Mouse (Mus musculus): ENCODE data around the gene Blvrb. TPM values are rescaled to one million over a fixed set of nuclear protein-coding genes. Genes with fewer than 3 reads are reported as not detected.
"Not testable (repeated sequence)": the region's sequence is repeated elsewhere in the genome, so short reads cannot be mapped to it uniquely, and the experiment has no call there.

Gene Blvrb
- polyA plus RNA-seq, 1 experiment from 2014 or later: 46.1 TPM

DNA sequence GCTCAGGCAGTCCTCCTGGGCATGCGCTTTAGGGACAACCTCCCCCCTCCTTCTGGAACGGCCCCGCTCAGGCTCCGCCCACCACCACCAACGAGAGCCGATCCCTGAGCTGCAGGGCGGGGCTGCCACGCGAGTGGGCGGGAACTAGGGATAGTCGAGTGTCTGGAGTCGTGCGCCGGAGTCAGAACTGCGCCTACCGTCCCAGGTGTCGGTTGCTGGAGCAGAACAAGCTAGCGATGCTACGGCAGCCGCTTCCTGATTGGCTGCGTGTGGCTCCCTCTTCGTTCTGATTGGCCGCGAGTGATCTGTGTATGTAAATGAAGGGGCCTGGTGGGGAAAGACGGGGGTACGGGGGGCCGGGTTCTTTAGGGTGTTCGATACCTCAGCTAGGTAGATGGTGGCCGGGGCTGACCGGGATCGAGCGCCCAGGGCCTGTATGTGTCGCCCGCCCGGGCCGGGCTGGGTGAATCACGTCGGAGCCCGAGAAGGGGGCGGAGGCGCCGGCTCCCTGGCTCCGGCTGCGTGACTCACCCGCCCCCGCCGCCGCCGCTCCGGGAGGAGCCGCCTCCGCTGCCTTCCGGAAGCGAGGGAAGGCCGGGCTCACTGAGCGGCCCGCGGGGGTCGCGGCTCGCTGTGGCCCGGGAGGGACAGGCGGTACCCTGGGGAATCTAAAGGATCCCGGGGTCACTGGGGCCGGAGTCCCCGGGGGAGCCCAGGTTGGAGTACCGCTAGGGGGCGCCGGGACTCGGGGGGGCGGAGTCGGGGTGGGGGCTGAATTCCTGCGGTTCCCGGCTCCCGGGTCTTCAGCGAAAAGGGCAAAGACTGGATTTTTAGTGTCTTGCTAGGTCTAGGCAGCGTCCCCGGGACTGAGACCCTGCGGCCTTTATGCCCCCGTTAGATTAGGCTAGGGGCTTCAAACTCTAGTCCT is 39.3 kb downstream of the Blvrb start, which contains the start of gene Sertad1:
Sertad1 (plus strand) TSS at position 141 of the 928 bp plus-strand sequence.
- Histone ChIP-seq H3K27me3 (no peaks in the 10 kb centered on the region), H3K27ac (peak within 1 kb of the TSS; percentile 99), H3K4me1 (peaks cover 44% of the 10 kb centered on the region), H3K4me2 (peak within 1 kb of the TSS; percentile 65), H3K9ac (peak within 1 kb of the TSS; percentile 85), H3K9me3 (no peaks in the 10 kb centered on the region), H3K36me3 (peaks cover 14% of the 10 kb centered on the region), H3K4me3 (peak within 1 kb of the TSS; percentile 75)
- WGBS: under 1% methylated on average over 77 of the region's 80 CpGs
- ATAC-seq (ENCODE audit: insufficient number of reproducible peaks, insufficient read depth, low FRiP score, low TSS enrichment, low read depth): peak; percentile 94

DNA sequence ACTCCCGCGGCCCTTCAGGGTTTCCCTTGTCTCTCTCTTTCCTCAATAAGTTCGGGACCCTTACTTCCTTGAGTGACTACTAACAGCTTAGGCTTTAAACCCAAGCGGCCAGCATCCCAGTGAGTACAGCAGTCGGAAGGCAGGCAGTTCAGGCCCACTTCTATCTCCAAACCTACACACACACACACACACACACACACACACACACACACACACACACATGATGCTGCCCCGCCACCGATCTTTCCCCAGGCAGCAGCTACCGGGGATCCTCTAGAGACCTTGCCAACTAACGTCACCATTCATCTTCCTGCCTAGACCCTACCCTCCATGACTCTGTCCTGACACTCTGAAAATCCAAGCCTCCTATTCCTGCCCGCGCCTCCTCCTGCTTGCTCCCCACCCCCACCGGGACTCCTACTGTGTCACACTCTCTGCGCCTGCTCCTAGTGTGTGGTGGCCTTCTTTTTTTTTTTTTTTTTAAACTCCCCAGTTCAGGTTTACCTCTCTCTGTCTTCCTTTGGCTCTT is 40.0 kb downstream of the Blvrb start:
- Histone ChIP-seq H3K4me1 (peaks cover 39% of the 10 kb centered on the region), H3K36me3 (peaks cover 14% of the 10 kb centered on the region), H3K27me3 (no peaks in the 10 kb centered on the region), H3K4me2 (peak overlapping the region; percentile 65), H3K4me3 (peak overlapping the region; percentile 75), H3K9me3 (no peaks in the 10 kb centered on the region), H3K27ac (peak overlapping the region; percentile 99), H3K9ac (peak overlapping the region; percentile 85)
- under 1% methylated on average over 13 of the region's 13 CpGs for WGBS
- ATAC-seq (ENCODE audit: insufficient number of reproducible peaks, insufficient read depth, low FRiP score, low TSS enrichment, low read depth): no peak

DNA sequence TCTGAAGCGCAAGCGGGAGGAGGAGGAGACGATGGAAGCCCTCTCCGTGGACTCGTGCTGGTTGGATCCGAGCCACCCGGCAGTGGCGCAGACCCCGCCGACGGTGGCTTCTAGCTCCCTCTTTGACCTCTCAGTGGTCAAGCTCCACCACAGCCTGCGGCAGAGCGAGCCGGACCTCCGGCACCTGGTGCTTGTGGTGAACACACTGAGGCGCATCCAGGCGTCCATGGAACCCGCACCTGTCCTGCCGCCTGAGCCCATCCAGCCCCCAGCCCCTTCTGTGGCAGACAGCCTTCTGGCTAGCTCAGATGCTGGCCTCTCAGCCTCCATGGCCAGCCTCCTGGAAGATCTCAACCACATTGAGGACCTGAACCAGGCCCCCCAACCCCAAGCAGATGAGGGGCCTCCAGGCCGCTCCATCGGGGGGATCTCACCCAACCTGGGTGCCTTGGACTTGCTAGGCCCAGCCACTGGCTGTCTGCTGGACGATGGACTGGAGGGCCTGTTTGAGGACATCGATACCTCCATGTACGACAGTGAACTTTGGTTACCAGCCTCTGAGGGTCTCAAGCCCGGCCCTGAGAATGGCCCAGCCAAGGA is 41.6 kb downstream of the Blvrb start:
- Histone ChIP-seq H3K9ac (0 out of 2 replicates have a peak overlapping the region, but pooled peaks have one; percentile 27), H3K36me3 (peaks cover 14% of the 10 kb centered on the region), H3K4me1 (peaks cover 39% of the 10 kb centered on the region), H3K4me3 (no peak overlapping the region), H3K27me3 (no peaks in the 10 kb centered on the region), H3K4me2 (0 out of 2 replicates have a peak overlapping the region, but pooled peaks have one; percentile 67), H3K27ac (peak overlapping the region; percentile 89), H3K9me3 (no peaks in the 10 kb centered on the region)
- ATAC-seq (ENCODE audit: insufficient number of reproducible peaks, insufficient read depth, low FRiP score, low TSS enrichment, low read depth): no peak
- 89% methylated on average over 25 of the region's 25 CpGs for WGBS

DNA sequence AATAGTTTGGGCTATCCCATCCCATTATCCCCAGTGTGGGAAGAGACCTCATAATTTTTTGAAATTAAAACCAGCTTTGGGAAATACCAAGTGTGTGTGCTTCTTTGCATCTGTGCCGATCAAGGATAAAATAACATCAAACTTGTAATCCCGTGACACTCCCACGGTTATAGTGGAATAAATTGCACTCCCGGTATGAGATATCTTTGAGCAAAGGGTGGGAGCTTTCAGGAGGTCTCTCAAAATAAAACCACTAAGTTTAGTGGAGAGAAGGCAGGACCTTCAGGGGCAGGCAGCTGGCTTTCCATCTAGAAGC is 42.4 kb downstream of the Blvrb start:
- ATAC-seq (ENCODE audit: insufficient number of reproducible peaks, insufficient read depth, low FRiP score, low TSS enrichment, low read depth): no peak
- Histone ChIP-seq H3K36me3 (peaks cover 14% of the 10 kb centered on the region), H3K4me1 (peaks cover 39% of the 10 kb centered on the region), H3K27me3 (no peaks in the 10 kb centered on the region), H3K4me2 (peak overlapping the region; percentile 67), H3K27ac (peak overlapping the region; percentile 89), H3K9ac (peak overlapping the region; percentile 72), H3K4me3 (peak overlapping the region; percentile 41), H3K9me3 (no peaks in the 10 kb centered on the region)
- WGBS: 12% methylated on average over 4 of the region's 4 CpGs

DNA sequence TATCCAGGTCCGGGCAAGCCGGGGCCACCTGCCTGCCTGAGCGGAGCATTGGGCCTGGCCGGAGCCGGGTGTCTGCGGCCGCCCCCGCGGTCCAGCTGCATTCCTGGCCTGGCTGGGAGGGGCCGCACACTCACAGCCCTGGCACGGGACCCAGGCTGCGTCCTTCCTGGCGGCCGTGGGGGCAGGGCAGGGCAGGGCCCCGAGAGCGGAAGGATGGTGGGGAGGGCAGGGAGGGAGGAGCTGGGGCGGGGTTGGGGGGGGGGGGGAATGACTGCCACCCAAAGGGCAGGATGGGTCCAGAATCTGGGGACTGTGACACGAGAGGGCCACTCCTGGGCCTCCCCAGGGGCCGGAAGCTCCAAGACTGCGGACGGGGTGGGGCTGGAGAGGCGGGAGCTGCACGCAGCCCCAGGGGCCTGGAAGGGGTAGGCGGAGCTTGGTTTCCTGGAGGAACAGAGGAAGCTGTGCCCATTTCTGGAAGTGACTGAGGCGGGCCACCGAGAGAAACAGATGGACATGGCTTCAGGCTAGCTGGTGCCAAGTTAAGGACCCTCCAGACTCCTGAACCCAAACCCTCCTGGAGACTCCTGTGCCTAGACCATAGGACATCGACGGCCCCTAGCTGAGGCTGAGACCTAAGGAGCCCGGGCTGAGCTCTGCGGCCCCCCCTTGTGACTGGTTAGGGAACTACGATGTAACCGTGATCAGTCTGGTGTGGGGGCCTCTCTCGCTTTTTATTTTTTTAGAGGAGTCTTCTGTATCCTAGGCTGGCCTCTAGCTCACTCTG is 43.0 kb downstream of the Blvrb start:
- H3K4me3 ChIP-seq: peak overlapping the region; percentile 41
- H3K27ac ChIP-seq: peak overlapping the region; percentile 89
- no peaks in the 10 kb centered on the region for H3K27me3 ChIP-seq
- peak; percentile 53 for ATAC-seq (ENCODE audit: insufficient number of reproducible peaks, insufficient read depth, low FRiP score, low TSS enrichment, low read depth)
- 1% methylated on average over 32 of the region's 33 CpGs for WGBS
- H3K4me1 ChIP-seq: peaks cover 36% of the 10 kb centered on the region
- H3K9ac ChIP-seq: peak overlapping the region; percentile 72
- H3K9me3 ChIP-seq: no peaks in the 10 kb centered on the region
- peaks cover 14% of the 10 kb centered on the region for H3K36me3 ChIP-seq
- H3K4me2 ChIP-seq: peak overlapping the region; percentile 67

DNA sequence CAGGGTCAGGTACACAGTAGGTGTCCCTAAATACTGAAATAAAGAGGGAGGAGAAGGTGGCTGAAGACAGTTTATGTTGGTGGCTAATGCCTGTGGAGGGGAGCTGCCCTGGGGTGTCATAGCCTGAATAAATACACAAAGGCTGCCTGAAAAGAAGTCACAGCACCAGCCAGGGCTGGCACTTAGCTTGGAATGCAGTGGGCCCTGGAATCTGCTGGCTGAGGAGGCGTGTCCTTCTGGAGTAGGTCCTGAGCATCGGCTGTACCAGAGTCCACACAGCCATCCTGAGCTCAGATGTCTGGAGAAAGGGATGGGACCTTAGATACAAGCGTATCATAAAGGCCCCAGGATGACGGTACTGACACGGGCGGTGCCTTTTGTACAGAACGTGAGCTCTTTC is 44.1 kb downstream of the Blvrb start:
- whole genome bisulfite sequencing: 71% methylated on average over 7 of the region's 7 CpGs

DNA sequence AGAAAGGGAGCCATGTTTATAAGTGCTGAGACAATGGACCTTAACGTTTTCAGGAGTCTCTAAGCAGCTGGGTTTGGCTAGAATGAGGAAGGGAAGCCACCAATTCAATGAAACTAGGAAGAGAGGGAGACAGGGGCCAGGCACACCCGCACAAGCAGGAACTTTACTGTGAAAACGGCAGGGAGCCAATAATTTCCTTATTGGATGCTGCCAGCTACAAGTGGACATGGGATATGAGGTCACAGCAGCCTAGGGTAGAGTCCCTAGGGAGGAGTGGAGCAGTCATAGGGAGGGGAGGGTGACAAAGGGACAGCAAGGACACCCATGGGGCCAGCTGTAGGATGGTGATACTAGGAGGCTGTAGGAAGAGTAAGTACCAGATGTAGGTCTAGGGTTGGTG is 45.2 kb downstream of the Blvrb start:
- no peaks in the 10 kb centered on the region for H3K27me3 ChIP-seq
- WGBS: 76% methylated on average over 3 of the region's 3 CpGs
- H3K4me2 ChIP-seq: no peak overlapping the region
- H3K27ac ChIP-seq: no peak overlapping the region
- H3K9me3 ChIP-seq: no peaks in the 10 kb centered on the region
- no peak overlapping the region for H3K4me3 ChIP-seq
- no peak for ATAC-seq (ENCODE audit: insufficient number of reproducible peaks, insufficient read depth, low FRiP score, low TSS enrichment, low read depth)
- H3K36me3 ChIP-seq: peaks cover 14% of the 10 kb centered on the region
- peaks cover 32% of the 10 kb centered on the region for H3K4me1 ChIP-seq
- H3K9ac ChIP-seq: no peak overlapping the region

More for the DNA sequence above, 44.1 kb downstream of the Blvrb start:
- Histone ChIP-seq H3K4me3 (no peak overlapping the region), H3K27me3 (no peaks in the 10 kb centered on the region), H3K9ac (no peak overlapping the region), H3K36me3 (peaks cover 14% of the 10 kb centered on the region), H3K4me2 (no peak overlapping the region), H3K4me1 (peaks cover 34% of the 10 kb centered on the region), H3K27ac (no peak overlapping the region), H3K9me3 (no peaks in the 10 kb centered on the region)
- ATAC-seq (ENCODE audit: insufficient number of reproducible peaks, insufficient read depth, low FRiP score, low TSS enrichment, low read depth): no peak

DNA sequence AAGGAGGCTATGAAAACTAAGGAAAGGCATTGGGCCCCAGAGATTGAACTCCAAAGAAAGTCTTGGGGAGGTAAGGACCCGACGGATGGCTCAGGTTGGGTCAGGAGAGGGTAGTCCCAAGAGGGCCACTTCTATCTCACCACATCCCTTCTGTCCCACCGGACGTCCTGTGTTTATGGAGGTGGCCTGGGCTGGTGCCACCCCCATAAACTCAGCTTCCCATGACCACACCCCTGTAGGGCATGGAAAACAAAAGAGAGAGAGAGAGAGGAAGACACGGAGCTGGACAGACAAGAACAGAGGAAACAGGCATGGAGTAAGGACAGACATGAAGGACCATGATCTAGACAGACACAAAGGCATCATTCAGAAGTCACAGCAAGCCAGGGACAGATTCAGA is 45.7 kb downstream of the Blvrb start:
- Histone ChIP-seq H3K9me3 (no peaks in the 10 kb centered on the region), H3K36me3 (peaks cover 14% of the 10 kb centered on the region), H3K9ac (no peak overlapping the region), H3K27me3 (no peaks in the 10 kb centered on the region), H3K4me1 (peaks cover 27% of the 10 kb centered on the region), H3K4me2 (no peak overlapping the region), H3K4me3 (no peak overlapping the region), H3K27ac (no peak overlapping the region)
- no peak for ATAC-seq (ENCODE audit: insufficient number of reproducible peaks, insufficient read depth, low FRiP score, low TSS enrichment, low read depth)
- 78% methylated on average over 5 of the region's 5 CpGs for WGBS

DNA sequence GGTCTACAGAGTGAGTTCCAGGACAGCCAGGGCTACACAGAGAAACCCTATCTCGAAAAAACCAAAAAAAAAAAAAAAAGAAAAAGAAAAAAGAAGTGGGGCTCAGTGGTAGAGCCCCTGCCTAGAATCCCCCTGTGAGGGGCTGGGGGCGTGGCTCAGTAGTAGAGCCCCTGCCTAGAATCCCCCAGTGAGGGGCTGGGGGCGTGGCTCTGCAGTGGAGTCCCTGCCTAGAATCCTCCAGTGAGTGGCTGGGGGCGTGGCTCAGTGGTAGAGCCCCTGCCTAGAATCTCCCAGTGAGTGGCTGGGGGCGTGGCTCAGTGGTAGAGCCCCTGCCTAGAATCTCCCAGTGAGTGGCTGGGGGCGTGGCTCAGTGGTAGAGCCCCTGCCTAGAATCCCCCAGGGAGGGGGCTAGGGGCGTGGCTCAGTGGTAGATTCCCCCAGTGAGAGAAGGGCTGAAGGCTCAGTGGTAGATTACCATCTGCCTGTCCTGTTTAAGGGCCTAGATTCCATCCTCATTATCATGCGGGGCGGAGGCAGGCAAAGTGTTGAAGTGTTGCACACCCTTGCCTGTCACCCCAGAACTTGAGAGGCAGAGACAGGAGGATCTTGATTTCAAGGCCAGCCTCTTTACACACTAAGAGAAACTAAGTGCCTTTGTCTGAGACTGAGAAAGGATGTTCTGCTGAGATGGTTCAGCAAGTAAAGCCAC is 47.0 kb downstream of the Blvrb start:
- not testable (repeated sequence) for ATAC-seq (ENCODE audit: insufficient number of reproducible peaks, insufficient read depth, low FRiP score, low TSS enrichment, low read depth); H3K27me3 ChIP-seq; H3K4me2 ChIP-seq; H3K4me3 ChIP-seq; H3K9ac ChIP-seq; H3K27ac ChIP-seq; H3K36me3 ChIP-seq; H3K9me3 ChIP-seq
- H3K4me1 ChIP-seq: peaks cover 22% of the 10 kb centered on the region
- 89% methylated on average over 9 of the region's 9 CpGs for WGBS

DNA sequence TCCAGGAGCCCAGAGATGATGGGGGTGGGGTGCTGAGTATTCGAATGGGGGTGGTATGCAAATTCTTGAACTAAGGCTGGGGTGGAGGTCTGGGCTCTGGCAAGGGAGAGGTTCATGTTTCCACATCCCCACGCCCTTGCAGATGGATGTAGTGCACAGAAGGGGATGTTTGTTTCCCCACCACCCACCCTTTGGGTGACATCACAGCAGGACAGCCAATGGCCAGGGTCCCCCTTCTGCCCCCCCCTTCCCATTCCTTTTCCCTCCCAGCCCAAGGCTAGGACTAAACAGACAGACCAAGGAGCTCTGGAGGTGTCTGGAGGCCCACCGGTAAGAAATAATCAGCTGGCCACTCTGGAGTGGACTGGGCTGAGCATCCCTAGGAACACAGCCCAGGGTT is 51.3 kb downstream of the Blvrb start, which contains the start of gene Prx:
Prx (plus strand) TSS at position 289 of the 400 bp plus-strand sequence.
- Histone ChIP-seq H3K4me3 (no peak within 1 kb of the TSS), H3K27ac (no peak within 1 kb of the TSS), H3K9me3 (no peaks in the 10 kb centered on the region), H3K36me3 (no peaks in the 10 kb centered on the region), H3K9ac (no peak within 1 kb of the TSS), H3K4me2 (no peak within 1 kb of the TSS), H3K27me3 (no peaks in the 10 kb centered on the region), H3K4me1 (peaks cover 12% of the 10 kb centered on the region; the same call in 1 of the 2 replicates)
- ATAC-seq (ENCODE audit: insufficient number of reproducible peaks, insufficient read depth, low FRiP score, low TSS enrichment, low read depth): no peak
- WGBS: 30% methylated on average over 3 of the region's 3 CpGs

DNA sequence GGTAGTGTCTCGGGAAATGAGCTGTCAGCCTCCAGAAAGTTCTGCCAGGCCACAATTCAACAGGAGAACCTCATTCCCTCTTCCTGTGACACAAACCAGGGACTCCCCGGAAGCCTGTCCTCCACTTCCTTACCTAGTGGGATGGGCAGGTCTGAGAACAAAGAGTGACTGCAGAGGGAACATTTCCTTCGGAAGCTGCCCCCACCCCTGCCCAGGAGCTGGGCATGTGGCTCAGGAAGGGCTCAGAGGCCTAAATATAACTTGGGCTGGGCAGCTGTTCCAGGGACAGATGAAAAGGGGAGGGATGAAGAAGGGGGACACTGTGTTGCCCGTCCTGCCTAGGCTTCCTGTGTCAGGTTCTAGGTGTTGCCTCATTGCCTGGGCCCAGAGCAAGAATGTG is 53.8 kb downstream of the Blvrb start:
- no peak for ATAC-seq (ENCODE audit: insufficient number of reproducible peaks, insufficient read depth, low FRiP score, low TSS enrichment, low read depth)
- H3K4me1 ChIP-seq: peaks cover 18% of the 10 kb centered on the region
- WGBS: 57% methylated on average over 4 of the region's 4 CpGs
- no peak overlapping the region for H3K27ac ChIP-seq
- H3K4me3 ChIP-seq: no peak overlapping the region
- H3K4me2 ChIP-seq: no peak overlapping the region
- H3K27me3 ChIP-seq: no peaks in the 10 kb centered on the region
- no peaks in the 10 kb centered on the region for H3K36me3 ChIP-seq
- H3K9me3 ChIP-seq: no peaks in the 10 kb centered on the region
- H3K9ac ChIP-seq: no peak overlapping the region
